Mouse (Mus musculus) cerebellum, adult 11 months (tissue): ENCODE measurements around the gene Sugct.
"Not testable (repeated sequence)": the region's sequence is repeated elsewhere in the genome, so short reads cannot be mapped to it uniquely, and the experiment has no call there.

Experiments used
- DNase-seq: peaks from one replicate; pipeline ENCODE4 v3.0.0; 2022

Gene Sugct

GRCm38 (mm10) chr13:17585267-17585913, 110.0 kb downstream of the Sugct start:
- no peak for DNase-seq

DNA sequence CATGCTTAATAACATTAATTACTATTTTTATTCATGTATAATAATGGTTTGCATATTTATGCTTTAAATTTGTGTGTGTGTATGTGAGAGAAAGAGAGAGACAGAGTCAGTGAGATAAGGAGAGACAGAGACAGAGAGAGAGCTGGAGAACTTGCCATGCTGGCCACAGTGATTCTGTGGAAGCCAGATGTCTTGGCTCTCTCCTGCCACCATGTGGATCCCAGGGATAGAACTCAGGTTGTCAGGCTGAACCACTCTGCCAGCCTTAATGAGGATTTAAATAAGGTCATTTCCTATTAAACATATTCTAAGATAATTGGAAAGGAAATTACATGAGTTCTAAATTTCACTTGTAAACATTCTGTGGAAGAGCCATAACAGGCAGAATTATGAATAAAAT, 110.5 kb downstream of the Sugct start:
- DNase-seq: no peak

GRCm38 (mm10) chr13:17581684-17582083, 113.7 kb downstream of the Sugct start:
- DNase-seq: no peak

- no peak for DNase-seq
These were observed 136.0 kb downstream of the Sugct start for GRCm38 (mm10) chr13:17559357-17559756.

DNA sequence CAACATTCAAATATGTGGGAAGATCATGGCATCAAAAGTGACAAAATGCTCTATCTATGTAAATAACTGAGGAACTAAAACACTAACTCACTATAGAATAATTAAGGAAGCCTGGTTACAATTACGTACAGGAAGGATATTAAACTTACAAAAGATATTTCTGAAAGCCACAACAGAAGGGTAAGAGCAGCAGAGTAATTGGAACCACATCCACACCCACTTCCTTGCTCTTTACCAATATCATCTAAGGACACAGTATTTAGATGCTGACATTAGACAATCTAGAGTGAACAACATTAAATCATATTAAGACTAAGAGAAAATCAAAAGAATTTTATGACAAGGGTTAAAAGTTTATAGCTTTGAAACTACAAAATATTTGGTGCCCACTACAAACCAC, 159.0 kb downstream of the Sugct start:
- DNase-seq: no peak

- DNase-seq: no peak
These were observed 160.5 kb downstream of the Sugct start for GRCm38 (mm10) chr13:17534871-17535270.

- DNase-seq: no peak
These were observed 160.9 kb downstream of the Sugct start for GRCm38 (mm10) chr13:17534469-17534868.

GRCm38 (mm10) chr13:17511184-17511778, 184.1 kb downstream of the Sugct start:
- no peak for DNase-seq

DNA sequence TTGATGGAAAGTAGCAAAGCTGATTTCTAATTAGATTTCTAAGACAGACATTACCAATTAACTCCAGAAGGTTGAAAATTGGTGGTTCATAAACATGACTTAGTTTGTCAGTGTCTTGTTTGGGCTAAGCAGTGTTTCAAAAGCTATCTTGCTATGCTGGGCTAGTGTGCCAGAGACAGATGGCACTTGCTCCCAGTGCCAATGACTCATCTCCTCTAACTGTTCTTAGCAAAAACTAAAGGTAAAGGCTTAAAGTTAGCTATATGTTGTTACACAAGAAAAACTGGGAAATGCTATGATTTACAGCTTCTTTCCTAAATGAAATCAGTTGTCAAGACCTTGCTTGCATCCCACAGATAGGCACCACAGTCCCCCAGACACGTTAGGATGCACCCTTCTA, 200.4 kb downstream of the Sugct start:
- no peak for DNase-seq

DNA sequence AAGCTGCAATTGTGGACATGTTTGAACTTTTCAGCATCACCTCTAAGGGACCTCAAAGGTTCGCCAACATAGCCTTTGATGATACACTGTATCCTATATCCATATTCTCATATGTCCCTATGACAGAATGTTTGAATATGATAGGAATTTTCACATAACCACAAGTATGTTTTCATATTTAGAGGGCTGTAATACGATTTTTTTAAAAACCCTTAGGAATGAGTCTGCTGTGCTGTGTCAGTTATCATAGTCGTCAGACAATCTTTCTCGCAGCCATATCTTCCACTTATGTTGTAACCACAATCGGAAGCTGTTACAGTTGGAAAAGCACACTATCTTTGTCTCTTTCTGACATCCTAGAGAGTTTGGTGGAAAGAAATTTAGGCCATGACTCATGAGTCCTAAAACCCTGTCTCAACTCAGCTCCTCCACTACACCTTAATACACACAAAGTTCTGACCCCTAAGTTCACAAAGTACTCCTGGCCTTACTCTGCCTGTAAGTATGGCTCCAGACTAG, 201.2 kb downstream of the Sugct start:
- DNase-seq: no peak

GRCm38 (mm10) chr13:17457981-17458380, 237.4 kb downstream of the Sugct start:
- DNase-seq: not testable (repeated sequence)

DNA sequence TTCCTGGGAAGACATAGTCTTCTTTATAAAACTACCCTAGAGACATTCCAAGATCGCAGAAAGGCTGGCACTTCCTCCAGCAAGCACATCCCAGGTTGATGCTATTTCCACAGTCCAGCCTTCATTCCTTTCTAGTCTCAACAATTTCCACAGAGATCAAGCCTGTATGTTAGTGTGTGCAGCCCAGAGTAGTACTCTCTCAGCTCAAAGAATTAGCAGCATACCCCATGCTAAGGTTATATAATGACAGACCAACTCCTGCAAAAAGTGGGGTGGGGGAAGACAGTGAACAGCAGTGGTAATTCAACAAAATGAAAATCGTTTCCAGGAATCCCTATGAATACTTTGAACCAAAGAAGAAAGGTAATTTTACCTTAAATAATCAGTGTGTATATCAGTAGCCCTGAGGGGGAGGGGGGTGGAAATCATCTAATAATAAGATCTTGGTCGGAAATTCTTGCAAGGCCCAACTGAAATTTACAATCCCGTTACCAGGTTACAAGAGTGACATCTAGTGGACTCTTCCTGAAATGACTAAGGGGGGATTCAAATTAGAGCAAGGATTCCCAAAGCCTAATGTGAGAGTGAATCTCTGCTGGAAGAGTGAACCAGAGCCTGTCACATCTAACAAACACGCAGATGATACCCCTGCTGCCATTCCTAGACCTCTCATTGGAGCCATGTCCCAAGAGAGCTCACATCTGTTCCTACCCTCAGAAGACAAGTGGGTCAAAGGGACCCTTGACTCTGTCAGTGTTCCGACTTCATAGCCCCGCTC, 263.0 kb downstream of the Sugct start:
- DNase-seq: no peak

DNA sequence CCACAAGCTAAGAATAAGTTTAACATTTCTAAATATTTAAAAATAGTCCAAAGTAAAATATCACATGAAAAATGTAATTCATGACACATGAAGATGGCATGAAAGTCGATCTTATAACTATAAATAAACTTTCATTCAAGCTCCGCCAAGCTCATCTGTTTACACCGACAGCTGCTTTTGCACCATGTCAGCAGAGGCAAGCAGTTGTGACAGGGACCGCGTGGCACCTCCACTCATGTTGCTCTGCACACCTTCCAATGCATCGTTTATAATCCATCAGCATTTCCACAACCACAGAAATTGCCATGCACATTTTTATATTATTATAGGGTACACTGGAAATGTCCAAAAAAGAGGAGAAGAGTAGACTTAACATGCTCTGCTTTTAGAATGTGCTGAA, 273.5 kb downstream of the Sugct start:
- DNase-seq: no peak

DNA sequence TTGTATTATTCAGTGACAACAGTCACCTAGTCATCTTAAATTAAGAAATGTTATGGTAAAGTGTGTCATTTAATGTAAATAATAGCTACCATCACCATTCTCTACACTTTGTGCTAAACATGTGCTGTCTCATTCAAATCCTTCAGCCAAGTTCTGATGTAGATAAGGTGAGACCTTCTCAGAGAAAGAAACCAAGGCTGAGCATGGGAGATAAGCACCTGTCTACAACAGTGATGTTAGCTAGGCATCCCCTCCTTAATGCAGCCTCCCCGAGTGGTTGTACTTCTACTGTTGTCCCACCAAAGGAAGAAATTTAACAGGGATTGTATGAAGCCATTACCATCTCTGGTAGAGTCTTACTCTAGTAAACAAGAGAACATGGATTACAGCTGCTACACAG, 274.8 kb downstream of the Sugct start:
- no peak for DNase-seq

GRCm38 (mm10) chr13:17342836-17343235, 352.5 kb downstream of the Sugct start:
- DNase-seq: no peak

- DNase-seq: no peak
These were observed 359.3 kb downstream of the Sugct start for GRCm38 (mm10) chr13:17335885-17336540.

GRCm38 (mm10) chr13:17326863-17327262, 368.5 kb downstream of the Sugct start:
- DNase-seq: no peak

DNA sequence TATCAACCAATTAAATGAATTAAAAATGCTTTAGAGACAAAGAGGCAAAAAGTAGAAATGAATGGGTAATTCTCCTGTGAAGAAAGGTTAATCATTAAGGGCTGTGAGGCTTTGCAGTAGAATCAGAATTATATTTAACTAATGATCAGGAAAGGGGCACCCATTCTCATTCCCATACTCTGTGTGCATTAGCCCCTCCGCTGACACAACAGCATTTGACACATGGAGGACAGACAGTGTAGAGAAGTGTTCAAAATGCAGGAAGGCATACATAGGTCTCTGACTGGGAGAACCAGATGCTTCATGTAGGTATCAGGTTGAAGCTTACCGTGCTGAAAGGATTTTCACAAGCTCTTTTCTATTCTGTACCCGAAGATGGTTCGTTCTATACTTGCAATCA, 393.8 kb downstream of the Sugct start:
- no peak for DNase-seq

DNA sequence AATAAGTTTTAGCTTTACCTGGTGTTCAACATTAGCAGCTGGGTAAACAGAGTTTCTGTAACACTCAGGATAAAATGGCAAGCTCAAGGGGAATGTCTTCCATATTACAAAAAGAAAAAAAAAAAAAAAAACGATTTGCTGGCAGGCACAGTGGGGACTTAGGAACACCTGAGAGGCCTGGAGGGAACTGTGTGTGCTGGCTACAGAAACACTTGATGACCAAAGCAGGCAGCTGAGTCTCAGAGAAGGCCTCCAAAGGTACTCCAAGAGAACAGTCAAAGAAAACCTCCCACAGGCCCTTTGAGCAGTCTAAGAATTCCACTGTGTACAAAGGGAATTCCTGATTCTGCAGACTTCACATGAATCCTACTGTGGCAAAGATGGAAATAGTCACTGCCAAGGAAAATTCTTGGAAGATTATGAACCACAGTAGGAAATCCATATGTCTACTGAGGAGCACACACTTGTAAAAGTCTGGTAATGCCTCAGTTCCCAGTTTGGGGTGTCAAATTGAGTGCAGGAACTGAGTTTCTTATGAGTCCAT, 397.8 kb downstream of the Sugct start:
- DNase-seq: no peak

DNA sequence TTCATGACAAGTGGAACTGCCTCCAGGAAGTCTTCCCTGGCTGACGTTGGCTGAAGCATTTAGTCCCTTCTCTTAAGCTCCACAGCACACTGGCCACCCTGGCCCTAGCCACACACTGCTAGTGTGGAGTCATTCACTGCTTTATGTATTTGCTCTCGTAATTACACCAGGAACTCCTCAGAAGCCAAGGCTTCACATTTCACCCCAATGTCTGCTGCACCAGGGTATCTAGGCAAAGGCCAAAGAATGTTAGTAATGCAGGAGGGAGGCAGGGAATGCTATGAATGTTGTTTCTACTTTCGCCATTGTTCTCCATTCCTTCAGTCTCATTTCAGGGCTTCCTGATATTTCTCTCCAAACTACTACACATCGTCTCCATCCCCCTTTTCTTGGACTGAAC, 398.4 kb downstream of the Sugct start:
- no peak for DNase-seq

- DNase-seq: no peak
These were observed 398.9 kb downstream of the Sugct start for GRCm38 (mm10) chr13:17296460-17296859.

DNA sequence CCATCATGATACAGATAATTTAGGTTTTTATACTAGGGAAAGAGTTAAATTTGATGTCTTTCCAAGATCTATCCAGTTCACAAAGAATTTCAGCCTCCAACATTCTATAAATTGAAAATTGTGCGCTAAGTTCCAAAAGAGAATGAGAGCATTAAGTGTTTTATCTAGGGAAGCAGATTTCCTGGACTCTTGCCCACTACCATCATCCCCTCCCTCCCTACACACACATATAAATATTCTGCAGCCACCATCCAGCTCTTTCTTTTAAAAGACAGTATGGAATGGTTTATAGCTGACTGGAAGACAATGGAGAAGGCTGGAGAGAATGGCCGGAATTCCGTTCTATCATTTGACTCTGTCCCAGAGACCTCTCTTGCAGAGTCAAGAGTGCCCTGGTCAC, 404.3 kb downstream of the Sugct start:
- no peak for DNase-seq

DNA sequence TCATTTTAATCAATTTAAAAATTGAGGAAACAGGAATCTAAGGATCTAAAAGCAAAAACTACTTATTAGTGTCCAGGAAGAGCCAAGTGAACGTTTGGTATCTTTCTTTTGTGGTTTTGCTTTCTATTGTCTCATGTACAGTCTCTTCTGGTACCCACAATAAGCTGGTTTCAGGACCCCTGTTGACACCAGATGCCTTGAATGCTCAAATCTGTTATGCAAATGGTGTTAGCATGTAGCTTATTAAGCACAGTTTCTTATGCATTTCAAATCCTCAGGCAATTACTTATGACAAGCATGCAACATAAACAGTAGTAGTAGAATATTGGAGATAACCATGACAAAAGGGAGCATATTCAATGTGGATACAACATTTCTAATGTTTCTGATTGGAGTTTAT, 407.0 kb downstream of the Sugct start:
- no peak for DNase-seq
